Mouse (Mus musculus): ENCODE measurements at regions not wholly inside any gene's neighbourhood (a gene's known extent, or its start where the extent isn't known, plus 50 kb on each side); places are given as distances from the start of the nearest gene placed in this dataset.

DNA sequence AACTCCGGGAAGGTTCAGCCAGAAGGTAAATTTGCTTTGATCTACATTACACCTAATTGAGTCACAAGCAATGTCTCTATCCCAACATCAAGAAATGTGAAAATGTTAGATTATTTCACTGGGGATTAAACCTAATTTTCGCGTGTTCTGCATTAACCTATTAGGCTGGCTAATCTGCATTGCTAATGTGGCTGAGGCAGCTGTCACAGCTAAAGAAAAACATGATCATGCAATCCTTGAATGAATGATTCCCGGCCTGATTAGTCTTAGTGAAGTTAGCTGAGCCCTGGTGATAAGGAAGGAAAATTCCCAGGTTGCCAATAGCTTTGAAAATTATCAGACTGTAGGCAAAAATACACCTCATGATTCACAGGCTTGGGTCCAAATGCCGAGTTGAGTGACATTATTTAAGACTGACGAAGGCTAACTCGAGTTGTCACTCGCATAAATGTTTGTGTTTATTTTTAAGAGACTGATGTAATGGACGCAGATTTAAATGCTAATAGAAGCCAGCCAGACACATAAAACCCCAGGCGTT is 131.5 kb upstream of the Kiz start:
- TF ChIP-seq POLR2A (IDR thresholded peaks at IDR 0.05; ENCODE audit: extremely low read depth, insufficient read depth, low read length) (no peak), CTCF (IDR thresholded peaks at IDR 0.05; ENCODE audit: extremely low read depth, insufficient read depth, low read length) (no peak)
